Mouse (Mus musculus): Measurements from ENCODE around the gene Catsper2.

DNA sequence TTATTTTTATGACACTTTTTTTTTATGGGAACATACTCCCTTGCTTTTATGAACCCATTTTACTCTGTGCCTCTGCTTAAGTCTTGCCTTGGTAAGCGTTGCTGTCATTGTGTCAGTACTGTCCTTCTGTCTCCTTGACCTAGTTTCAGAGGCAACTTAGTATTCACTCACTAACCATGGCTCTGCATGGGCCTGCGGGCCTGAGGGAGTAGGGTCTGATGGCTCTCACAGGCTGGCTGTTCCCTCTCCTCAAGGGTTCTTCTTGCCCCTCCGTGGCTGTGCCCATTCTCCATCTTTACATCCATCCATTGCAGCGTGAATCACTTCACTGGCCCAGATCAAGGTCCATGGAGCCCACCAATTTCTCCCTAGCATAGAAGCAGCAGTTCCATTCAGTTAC, 32.9 kb upstream of the Catsper2 start:
- TF ChIP-seq ETS1 (IDR thresholded peaks at IDR 0.05; ENCODE audit: low read depth, low read length), result no peak
- TF ChIP-seq ZMIZ1 (IDR thresholded peaks at IDR 0.05; ENCODE audit: low read depth, low read length), result no peak
- TF ChIP-seq ZKSCAN1 (IDR thresholded peaks at IDR 0.05; ENCODE audit: low read depth, low read length), result no peak
- TF ChIP-seq RAD21 (IDR thresholded peaks at IDR 0.05; ENCODE audit: low read depth, low read length), result no peak
- no peak for TF ChIP-seq MAZ (IDR thresholded peaks at IDR 0.05; ENCODE audit: low read depth, low read length)
- TF ChIP-seq USF1 (IDR thresholded peaks at IDR 0.05; ENCODE audit: low read depth, low read length), result no peak
- no peak for TF ChIP-seq TAL1 (IDR thresholded peaks at IDR 0.05; ENCODE audit: low read length)
- no peak for TF ChIP-seq CTCF (IDR thresholded peaks at IDR 0.05 in 2 of 3, conservative IDR thresholded peaks at IDR 0.05 in 1 of 3; ENCODE audit: control insufficient read depth in 1 of 3, insufficient read depth in 1 of 3, low read depth in 2 of 3, low read length in 3 of 3, poor library complexity in 1 of 3, severe bottlenecking in 1 of 3)
- no peak for TF ChIP-seq MAFK (IDR thresholded peaks at IDR 0.05; ENCODE audit: borderline replicate concordance, low read depth, low read length)
- TF ChIP-seq GATA1 (IDR thresholded peaks at IDR 0.05; ENCODE audit: low read depth, low read length), result no peak
